Mouse (Mus musculus): Measurements from ENCODE around the gene Atat1.

DNA sequence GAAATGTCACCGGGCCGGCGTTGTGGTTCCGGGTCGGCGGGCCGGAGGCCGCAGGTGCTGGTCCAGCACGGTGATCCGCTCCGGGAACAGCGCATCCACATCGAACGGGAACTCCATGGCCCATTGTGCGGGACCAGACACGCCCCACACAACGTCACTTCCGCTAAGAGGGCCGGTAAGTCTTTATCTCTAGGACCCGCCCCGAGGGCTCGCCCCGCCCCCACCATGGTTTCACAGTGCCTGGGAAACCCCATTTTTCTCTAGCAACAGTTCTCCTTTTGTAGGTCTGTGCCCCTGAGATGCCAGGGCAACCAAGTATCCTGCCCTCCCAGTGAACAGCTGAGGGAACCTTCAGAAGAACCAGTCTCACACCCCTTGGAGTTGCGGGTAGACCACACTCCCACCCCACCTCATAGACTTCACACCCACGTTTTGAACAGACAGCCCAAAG lies at the start of gene Atat1:
- TF ChIP-seq CTCF (IDR thresholded peaks at IDR 0.05; ENCODE audit: low read depth) (no peak), EP300 (IDR thresholded peaks at IDR 0.05; ENCODE audit: low read depth) (no peak)
